Mouse (Mus musculus): ENCODE data around the gene Iqschfp. TPM values are rescaled to one million over a fixed set of nuclear protein-coding genes. Genes with fewer than 3 reads are reported as not detected.

Gene Iqschfp
- total and polyA plus RNA-seq, 2 experiments: not detected

- Histone ChIP-seq H3K4me1 (ENCODE audit: control insufficient read depth, insufficient read depth, low read length) (no peaks in the 10 kb centered on the region), H3K36me3 (ENCODE audit: control insufficient read depth, insufficient read depth, low read length) (no peaks in the 10 kb centered on the region), H3K79me2 (ENCODE audit: control insufficient read depth, insufficient read depth, low read length) (no peaks in the 10 kb centered on the region), H3K4me3 (ENCODE audit: insufficient read depth, low read depth, low read length) (no peak overlapping the region), H3K27ac (replicated peaks; ENCODE audit: insufficient read depth, low read depth, low read length) (no peak overlapping the region), H3K27me3 (ENCODE audit: control insufficient read depth, insufficient read depth, low read length) (no peaks in the 10 kb centered on the region), H3K9ac (ENCODE audit: low read depth, low read length) (no peak overlapping the region)
- TF ChIP-seq CTCF (IDR thresholded peaks at IDR 0.05; ENCODE audit: low read depth, low read length) (no peak), POLR2A (IDR thresholded peaks at IDR 0.05; ENCODE audit: extremely low read depth, insufficient read depth, low read length) (no peak)
- WGBS: 91% methylated on average over 6 of the region's 6 CpGs
- DNase-seq (ENCODE audit: extremely low read depth, low read depth, low spot score): no peak
These were observed 587.2 kb downstream of the Iqschfp start for GRCm38 (mm10) chr3:68479266-68479665.

GRCm38 (mm10) chr3:68483517-68483916 lies 591.5 kb downstream of the Iqschfp start:
- H3K27ac ChIP-seq (replicated peaks; ENCODE audit: insufficient read depth, low read depth, low read length): no peak overlapping the region
- 90% methylated on average over 3 of the region's 3 CpGs for WGBS
- H3K4me3 ChIP-seq (ENCODE audit: insufficient read depth, low read depth, low read length): no peak overlapping the region
- no peak for TF ChIP-seq CTCF (IDR thresholded peaks at IDR 0.05; ENCODE audit: low read depth, low read length)
- TF ChIP-seq POLR2A (IDR thresholded peaks at IDR 0.05; ENCODE audit: extremely low read depth, insufficient read depth, low read length): no peak
- no peaks in the 10 kb centered on the region for H3K4me1 ChIP-seq (ENCODE audit: control insufficient read depth, insufficient read depth, low read length)
- no peaks in the 10 kb centered on the region for H3K36me3 ChIP-seq (ENCODE audit: control insufficient read depth, insufficient read depth, low read length)
- no peak for DNase-seq (ENCODE audit: extremely low read depth, low read depth, low spot score)
- H3K79me2 ChIP-seq (ENCODE audit: control insufficient read depth, insufficient read depth, low read length): no peaks in the 10 kb centered on the region
- H3K9ac ChIP-seq (ENCODE audit: low read depth, low read length): no peak overlapping the region
- H3K27me3 ChIP-seq (ENCODE audit: control insufficient read depth, insufficient read depth, low read length): no peaks in the 10 kb centered on the region

DNA sequence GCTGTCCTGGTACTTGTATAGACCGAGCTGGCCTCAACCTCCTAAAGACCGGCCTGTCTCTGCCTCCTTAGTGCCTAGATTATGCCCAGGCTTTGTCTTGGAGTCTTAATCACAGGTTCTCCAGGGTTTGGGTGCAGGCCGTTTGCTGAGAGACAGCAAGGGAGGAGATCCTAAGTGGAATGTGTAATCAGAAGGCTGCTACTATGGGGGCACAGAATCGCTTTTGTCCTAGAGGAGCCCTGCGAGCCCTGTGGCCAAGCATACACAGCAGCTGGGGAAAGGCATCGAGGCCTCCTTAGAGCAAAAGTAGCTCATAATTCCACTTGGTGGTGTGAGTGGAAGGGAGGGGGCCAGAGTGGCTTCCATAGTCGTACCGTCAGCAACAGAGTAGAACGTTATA lies 592.0 kb downstream of the Iqschfp start:
- H3K27ac ChIP-seq (replicated peaks; ENCODE audit: insufficient read depth, low read depth, low read length): no peak overlapping the region
- no peaks in the 10 kb centered on the region for H3K79me2 ChIP-seq (ENCODE audit: control insufficient read depth, insufficient read depth, low read length)
- H3K36me3 ChIP-seq (ENCODE audit: control insufficient read depth, insufficient read depth, low read length): no peaks in the 10 kb centered on the region
- H3K4me3 ChIP-seq (ENCODE audit: insufficient read depth, low read depth, low read length): no peak overlapping the region
- no peaks in the 10 kb centered on the region for H3K4me1 ChIP-seq (ENCODE audit: control insufficient read depth, insufficient read depth, low read length)
- WGBS: 92% methylated on average over 9 of the region's 9 CpGs
- TF ChIP-seq POLR2A (IDR thresholded peaks at IDR 0.05; ENCODE audit: extremely low read depth, insufficient read depth, low read length): no peak
- no peak for TF ChIP-seq CTCF (IDR thresholded peaks at IDR 0.05; ENCODE audit: low read depth, low read length)
- DNase-seq (ENCODE audit: extremely low read depth, low read depth, low spot score): no peak
- no peak overlapping the region for H3K9ac ChIP-seq (ENCODE audit: low read depth, low read length)
- no peaks in the 10 kb centered on the region for H3K27me3 ChIP-seq (ENCODE audit: control insufficient read depth, insufficient read depth, low read length)

DNA sequence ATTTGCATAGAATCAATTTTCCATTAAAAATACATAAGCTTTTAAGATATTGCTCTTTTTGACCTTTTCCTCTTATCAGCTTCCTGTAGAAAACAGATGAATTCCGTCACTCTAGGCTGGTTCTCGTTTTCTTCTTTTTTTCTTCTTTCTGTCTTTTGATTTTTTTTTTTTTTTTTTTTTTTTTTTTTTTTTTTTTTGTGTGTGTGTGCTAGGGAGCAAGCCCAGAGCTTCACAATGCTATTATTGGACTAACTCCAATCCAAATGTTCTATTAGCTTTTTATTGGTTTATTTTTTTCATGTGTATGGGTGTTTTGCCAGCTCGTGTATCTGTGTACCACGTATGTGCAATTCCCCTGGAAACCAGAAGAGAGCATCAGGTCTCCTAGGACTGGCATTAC lies 592.5 kb downstream of the Iqschfp start:
- Histone ChIP-seq H3K27me3 (ENCODE audit: control insufficient read depth, insufficient read depth, low read length) (no peaks in the 10 kb centered on the region), H3K9ac (ENCODE audit: low read depth, low read length) (no peak overlapping the region), H3K79me2 (ENCODE audit: control insufficient read depth, insufficient read depth, low read length) (no peaks in the 10 kb centered on the region), H3K4me3 (ENCODE audit: insufficient read depth, low read depth, low read length) (no peak overlapping the region), H3K27ac (replicated peaks; ENCODE audit: insufficient read depth, low read depth, low read length) (no peak overlapping the region), H3K36me3 (ENCODE audit: control insufficient read depth, insufficient read depth, low read length) (no peaks in the 10 kb centered on the region), H3K4me1 (ENCODE audit: control insufficient read depth, insufficient read depth, low read length) (no peaks in the 10 kb centered on the region)
- TF ChIP-seq POLR2A (IDR thresholded peaks at IDR 0.05; ENCODE audit: extremely low read depth, insufficient read depth, low read length) (no peak), CTCF (IDR thresholded peaks at IDR 0.05; ENCODE audit: low read depth, low read length) (no peak)
- 73% methylated on average over 4 of the region's 4 CpGs for WGBS
- no peak for DNase-seq (ENCODE audit: extremely low read depth, low read depth, low spot score)

GRCm38 (mm10) chr3:68487621-68488020 lies 595.6 kb downstream of the Iqschfp start:
- Histone ChIP-seq H3K4me1 (ENCODE audit: control insufficient read depth, insufficient read depth, low read length) (0 out of 2 replicates have a peak, but pooled peaks cover 2% of the 10 kb centered on the region), H3K27me3 (ENCODE audit: control insufficient read depth, insufficient read depth, low read length) (no peaks in the 10 kb centered on the region), H3K9ac (ENCODE audit: low read depth, low read length) (no peak overlapping the region), H3K79me2 (ENCODE audit: control insufficient read depth, insufficient read depth, low read length) (no peaks in the 10 kb centered on the region), H3K36me3 (ENCODE audit: control insufficient read depth, insufficient read depth, low read length) (no peaks in the 10 kb centered on the region), H3K4me3 (ENCODE audit: insufficient read depth, low read depth, low read length) (no peak overlapping the region), H3K27ac (replicated peaks; ENCODE audit: insufficient read depth, low read depth, low read length) (no peak overlapping the region)
- TF ChIP-seq POLR2A (IDR thresholded peaks at IDR 0.05; ENCODE audit: extremely low read depth, insufficient read depth, low read length): no peak
- TF ChIP-seq CTCF (IDR thresholded peaks at IDR 0.05; ENCODE audit: low read depth, low read length): no peak
- 82% methylated on average over 1 of the region's 1 CpGs for WGBS
- no peak for DNase-seq (ENCODE audit: extremely low read depth, low read depth, low spot score)

DNA sequence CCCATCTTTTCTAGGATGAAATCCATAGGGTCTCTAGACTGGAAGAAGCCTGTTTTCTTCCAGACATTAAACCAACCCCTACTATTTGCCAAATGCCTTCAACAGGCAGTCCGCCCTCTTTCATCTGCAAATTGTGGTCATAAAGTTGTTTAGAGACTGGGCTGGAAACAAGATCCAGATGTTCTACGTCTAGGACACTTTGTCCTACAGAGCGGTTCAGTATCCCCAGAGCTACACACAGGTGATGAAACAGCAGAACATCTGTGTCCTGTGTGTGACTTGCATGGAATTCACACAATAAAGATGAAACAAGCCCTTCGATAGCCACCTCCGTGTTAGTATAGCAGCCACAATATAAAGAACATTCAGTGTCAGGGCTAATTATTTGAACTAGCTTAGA lies 596.3 kb downstream of the Iqschfp start:
- Histone ChIP-seq H3K4me3 (ENCODE audit: insufficient read depth, low read depth, low read length) (no peak overlapping the region), H3K27ac (replicated peaks; ENCODE audit: insufficient read depth, low read depth, low read length) (no peak overlapping the region), H3K36me3 (ENCODE audit: control insufficient read depth, insufficient read depth, low read length) (no peaks in the 10 kb centered on the region), H3K9ac (ENCODE audit: low read depth, low read length) (no peak overlapping the region), H3K27me3 (ENCODE audit: control insufficient read depth, insufficient read depth, low read length) (peaks cover 3% of the 10 kb centered on the region), H3K79me2 (ENCODE audit: control insufficient read depth, insufficient read depth, low read length) (no peaks in the 10 kb centered on the region), H3K4me1 (ENCODE audit: control insufficient read depth, insufficient read depth, low read length) (peaks cover 4% of the 10 kb centered on the region)
- WGBS: 85% methylated on average over 5 of the region's 5 CpGs
- no peak for DNase-seq (ENCODE audit: extremely low read depth, low read depth, low spot score)
- no peak for TF ChIP-seq POLR2A (IDR thresholded peaks at IDR 0.05; ENCODE audit: extremely low read depth, insufficient read depth, low read length)
- no peak for TF ChIP-seq CTCF (IDR thresholded peaks at IDR 0.05; ENCODE audit: low read depth, low read length)
